Mouse (Mus musculus): ENCODE measurements at regions not wholly inside any gene's neighbourhood (a gene's known extent, or its start where the extent isn't known, plus 50 kb on each side); places are given as distances from the start of the nearest gene placed in this dataset.

GRCm38 (mm10) chr1:154117688-154118373 lies 83.2 kb upstream of the Zfp648 start:
- H3K27ac ChIP-seq (ENCODE audit: insufficient read depth, low read depth, low read length), result peak overlapping the region; percentile 12
- no peak overlapping the region for H3K4me3 ChIP-seq (ENCODE audit: insufficient read depth, low read depth, low read length)
- H3K4me1 ChIP-seq (ENCODE audit: control insufficient read depth, insufficient read depth, low read length), result peaks cover 12% of the 10 kb centered on the region
- WGBS, result 19% methylated on average over 20 of the region's 20 CpGs
- TF ChIP-seq CTCF (IDR thresholded peaks at IDR 0.05; ENCODE audit: insufficient read depth, low read depth, low read length) (peak; percentile 15; the same call in 1 of the 2 replicates), POLR2A (IDR thresholded peaks at IDR 0.05; ENCODE audit: insufficient read depth, low read depth, low read length) (no peak)

GRCm38 (mm10) chr1:154118374-154119004 lies 82.5 kb upstream of the Zfp648 start:
- Histone ChIP-seq H3K4me3 (ENCODE audit: insufficient read depth, low read depth, low read length) (no peak overlapping the region), H3K4me1 (ENCODE audit: control insufficient read depth, insufficient read depth, low read length) (peaks cover 12% of the 10 kb centered on the region)
- 34% methylated on average over 10 of the region's 10 CpGs for WGBS

GRCm38 (mm10) chr1:154119611-154120010 lies 81.4 kb upstream of the Zfp648 start:
- 80% methylated on average over 5 of the region's 5 CpGs for WGBS
- H3K27ac ChIP-seq (ENCODE audit: insufficient read depth, low read depth, low read length), result peak overlapping the region; percentile 7; the same call in 1 of the 2 replicates
- no peak for TF ChIP-seq POLR2A (IDR thresholded peaks at IDR 0.05; ENCODE audit: insufficient read depth, low read depth, low read length)
- no peak for TF ChIP-seq CTCF (IDR thresholded peaks at IDR 0.05; ENCODE audit: insufficient read depth, low read depth, low read length)

More at GRCm38 (mm10) chr1:154118374-154119004, 82.5 kb upstream of the Zfp648 start:
- peak overlapping the region; percentile 12; the same call in 1 of the 2 replicates for H3K27ac ChIP-seq (ENCODE audit: insufficient read depth, low read depth, low read length)
- no peak for TF ChIP-seq POLR2A (IDR thresholded peaks at IDR 0.05; ENCODE audit: insufficient read depth, low read depth, low read length)
- TF ChIP-seq CTCF (IDR thresholded peaks at IDR 0.05; ENCODE audit: insufficient read depth, low read depth, low read length), result no peak

GRCm38 (mm10) chr1:154120693-154121092 lies 80.3 kb upstream of the Zfp648 start:
- Histone ChIP-seq H3K27ac (ENCODE audit: insufficient read depth, low read depth, low read length) (no peak overlapping the region), H3K4me1 (ENCODE audit: control insufficient read depth, insufficient read depth, low read length) (peaks cover 12% of the 10 kb centered on the region), H3K4me3 (ENCODE audit: insufficient read depth, low read depth, low read length) (no peak overlapping the region)
- 42% methylated on average over 1 of the region's 1 CpGs for WGBS
- TF ChIP-seq CTCF (IDR thresholded peaks at IDR 0.05; ENCODE audit: insufficient read depth, low read depth, low read length) (no peak), POLR2A (IDR thresholded peaks at IDR 0.05; ENCODE audit: insufficient read depth, low read depth, low read length) (no peak)

More at GRCm38 (mm10) chr1:154119611-154120010, 81.4 kb upstream of the Zfp648 start:
- peaks cover 12% of the 10 kb centered on the region for H3K4me1 ChIP-seq (ENCODE audit: control insufficient read depth, insufficient read depth, low read length)
- no peak overlapping the region for H3K4me3 ChIP-seq (ENCODE audit: insufficient read depth, low read depth, low read length)

- H3K4me3 ChIP-seq (ENCODE audit: insufficient read depth, low read depth, low read length), result no peak overlapping the region
- TF ChIP-seq POLR2A (IDR thresholded peaks at IDR 0.05; ENCODE audit: insufficient read depth, low read depth, low read length), result no peak
- TF ChIP-seq CTCF (IDR thresholded peaks at IDR 0.05; ENCODE audit: insufficient read depth, low read depth, low read length), result no peak
- H3K4me1 ChIP-seq (ENCODE audit: control insufficient read depth, insufficient read depth, low read length), result no peaks in the 10 kb centered on the region
- no peak overlapping the region for H3K27ac ChIP-seq (ENCODE audit: insufficient read depth, low read depth, low read length)
Observed at GRCm38 (mm10) chr1:154124981-154125380, 76.0 kb upstream of the Zfp648 start.

GRCm38 (mm10) chr1:154126487-154126886 lies 74.5 kb upstream of the Zfp648 start:
- H3K4me3 ChIP-seq (ENCODE audit: insufficient read depth, low read depth, low read length), result no peak overlapping the region
- no peak overlapping the region for H3K27ac ChIP-seq (ENCODE audit: insufficient read depth, low read depth, low read length)
- no peaks in the 10 kb centered on the region for H3K4me1 ChIP-seq (ENCODE audit: control insufficient read depth, insufficient read depth, low read length)
- 54% methylated on average over 4 of the region's 4 CpGs for WGBS
- TF ChIP-seq CTCF (IDR thresholded peaks at IDR 0.05; ENCODE audit: insufficient read depth, low read depth, low read length), result no peak
- no peak for TF ChIP-seq POLR2A (IDR thresholded peaks at IDR 0.05; ENCODE audit: insufficient read depth, low read depth, low read length)

- H3K27ac ChIP-seq (ENCODE audit: insufficient read depth, low read depth, low read length), result 0 out of 2 replicates have a peak overlapping the region, but pooled peaks have one; percentile 6
- H3K4me3 ChIP-seq (ENCODE audit: insufficient read depth, low read depth, low read length), result no peak overlapping the region
- no peaks in the 10 kb centered on the region for H3K4me1 ChIP-seq (ENCODE audit: control insufficient read depth, insufficient read depth, low read length)
- WGBS, result 64% methylated on average over 4 of the region's 4 CpGs
- TF ChIP-seq POLR2A (IDR thresholded peaks at IDR 0.05; ENCODE audit: insufficient read depth, low read depth, low read length) (no peak), CTCF (IDR thresholded peaks at IDR 0.05; ENCODE audit: insufficient read depth, low read depth, low read length) (no peak)
Observed at GRCm38 (mm10) chr1:154139488-154139887, 61.5 kb upstream of the Zfp648 start.

- Histone ChIP-seq H3K4me3 (ENCODE audit: insufficient read depth, low read depth, low read length) (no peak overlapping the region), H3K4me1 (ENCODE audit: control insufficient read depth, insufficient read depth, low read length) (peaks cover 1% of the 10 kb centered on the region), H3K27ac (ENCODE audit: insufficient read depth, low read depth, low read length) (no peak overlapping the region)
- 78% methylated on average over 1 of the region's 1 CpGs for WGBS
- TF ChIP-seq POLR2A (IDR thresholded peaks at IDR 0.05; ENCODE audit: insufficient read depth, low read depth, low read length) (no peak), CTCF (IDR thresholded peaks at IDR 0.05; ENCODE audit: insufficient read depth, low read depth, low read length) (no peak)
Observed at GRCm38 (mm10) chr1:154143691-154144090, 57.3 kb upstream of the Zfp648 start.

GRCm38 (mm10) chr1:154147001-154147571 lies 53.9 kb upstream of the Zfp648 start:
- WGBS, result 90% methylated on average over 3 of the region's 3 CpGs
- H3K27ac ChIP-seq (ENCODE audit: insufficient read depth, low read depth, low read length), result no peak overlapping the region
- no peak for TF ChIP-seq POLR2A (IDR thresholded peaks at IDR 0.05; ENCODE audit: insufficient read depth, low read depth, low read length)
- no peak for TF ChIP-seq CTCF (IDR thresholded peaks at IDR 0.05; ENCODE audit: insufficient read depth, low read depth, low read length)
- peaks cover 15% of the 10 kb centered on the region for H3K4me1 ChIP-seq (ENCODE audit: control insufficient read depth, insufficient read depth, low read length)
- H3K4me3 ChIP-seq (ENCODE audit: insufficient read depth, low read depth, low read length), result no peak overlapping the region
